Mouse (Mus musculus) cerebellum, postnatal 25 days (tissue): ENCODE measurements around the gene Cdkn1b.

Source experiments
- DNase-seq, 2 experiments: peaks; one replicate each; pipeline ENCODE4 v3.0.0; 2021; ENCODE audit warnings: mixed read lengths in 2 of 2

Cdkn1b gene

DNA sequence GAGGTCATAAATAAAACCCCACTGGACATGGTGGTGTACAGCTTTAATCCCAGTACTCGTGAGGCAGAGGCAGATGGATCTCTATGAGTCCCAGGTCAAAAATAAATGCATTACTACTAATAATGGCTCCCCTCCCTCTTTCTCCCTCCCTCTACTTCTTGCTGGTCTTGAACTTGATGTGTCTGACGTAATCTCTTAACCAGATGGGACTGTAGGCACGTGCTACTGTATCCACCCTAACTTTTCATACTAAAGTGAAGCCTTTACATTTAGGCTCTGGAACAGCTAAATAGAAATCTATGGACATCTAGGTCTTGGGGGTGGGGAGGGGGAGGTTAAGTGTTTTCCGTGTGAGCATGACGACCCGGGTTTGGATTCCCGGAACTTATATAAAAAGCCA is 10.2 kb downstream of the Cdkn1b start:
- DNase-seq = no peak

- DNase-seq = no peak
Measured at GRCm38 (mm10) chr6:134931146-134931545, 10.9 kb downstream of the Cdkn1b start.

GRCm38 (mm10) chr6:134932486-134933206 is 12.4 kb downstream of the Cdkn1b start:
- no peak for DNase-seq

GRCm38 (mm10) chr6:134933207-134933558 is 13.0 kb downstream of the Cdkn1b start:
- no peak for DNase-seq

DNA sequence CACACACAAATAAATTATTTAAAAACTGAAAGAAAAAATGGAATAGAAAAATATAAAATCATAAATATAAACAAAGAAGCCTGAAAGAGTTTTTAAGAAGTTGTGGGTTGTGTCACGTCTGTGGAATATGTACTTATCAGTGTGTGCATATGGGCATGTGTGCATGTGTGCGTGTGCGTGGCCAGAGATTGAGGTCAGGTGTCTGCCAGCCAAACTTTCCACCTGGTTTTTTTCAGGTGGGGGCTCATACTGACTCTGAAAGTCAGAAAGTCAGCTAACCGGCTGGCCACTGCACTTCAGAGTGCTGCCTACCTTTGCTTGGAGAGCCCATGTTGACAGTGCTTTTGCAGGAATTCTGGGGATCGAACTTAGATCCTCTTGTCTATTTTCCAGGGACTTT is 14.1 kb downstream of the Cdkn1b start:
- no peak for DNase-seq

DNA sequence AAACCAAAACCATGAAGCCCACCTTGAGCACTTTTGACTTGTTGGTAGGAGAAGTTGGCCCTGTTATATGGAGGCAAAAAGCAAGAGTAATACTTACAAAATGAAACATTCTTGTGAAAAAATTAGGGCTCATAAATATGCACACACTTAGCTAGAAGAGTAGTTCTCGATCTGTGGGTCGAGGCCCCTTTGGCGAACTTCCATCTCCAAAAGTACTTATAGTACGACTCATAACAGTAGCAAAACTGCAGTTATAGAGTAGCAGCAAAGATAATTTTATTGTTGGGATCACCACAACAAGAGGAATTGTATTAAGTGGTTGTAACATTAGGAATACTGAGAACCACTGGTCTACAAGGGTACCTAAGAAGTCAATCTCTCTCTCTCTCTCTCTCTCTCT is 19.6 kb downstream of the Cdkn1b start:
- no peak for DNase-seq

DNA sequence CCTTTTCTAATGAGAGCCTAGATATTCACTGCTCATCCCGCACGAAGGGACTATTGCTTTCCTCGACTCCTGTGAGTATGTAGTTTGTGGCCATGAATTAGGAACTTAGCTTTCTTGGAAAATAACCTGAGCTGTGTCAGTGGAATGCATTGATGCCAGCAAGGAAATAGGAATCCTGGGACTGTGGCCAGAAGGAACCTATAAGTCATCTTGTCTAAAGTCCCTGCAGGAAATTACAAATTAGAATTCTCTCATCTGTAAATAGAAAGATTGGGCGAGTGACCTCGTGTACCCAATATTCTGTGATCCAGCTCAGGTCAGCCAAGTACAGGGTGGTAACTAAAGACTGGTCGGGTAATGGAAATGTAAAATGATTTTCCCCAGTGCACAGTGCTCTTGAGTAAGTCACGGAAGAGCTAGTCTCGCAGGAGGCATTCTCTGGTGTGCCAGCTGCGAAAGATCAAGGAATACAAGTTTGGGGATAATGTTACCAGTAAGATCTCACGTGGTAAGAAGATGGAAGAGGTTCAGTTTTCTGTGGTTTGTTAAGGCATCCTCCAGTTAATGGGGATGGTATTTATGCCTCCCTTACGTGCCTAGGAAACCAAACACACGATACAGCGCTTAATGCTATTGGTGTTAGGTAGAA is 23.7 kb downstream of the Cdkn1b start:
- DNase-seq = no peak

- no peak for DNase-seq
Measured at GRCm38 (mm10) chr6:134946054-134946453, 25.9 kb downstream of the Cdkn1b start.

GRCm38 (mm10) chr6:134946858-134947257 is 26.7 kb downstream of the Cdkn1b start:
- DNase-seq = no peak

DNA sequence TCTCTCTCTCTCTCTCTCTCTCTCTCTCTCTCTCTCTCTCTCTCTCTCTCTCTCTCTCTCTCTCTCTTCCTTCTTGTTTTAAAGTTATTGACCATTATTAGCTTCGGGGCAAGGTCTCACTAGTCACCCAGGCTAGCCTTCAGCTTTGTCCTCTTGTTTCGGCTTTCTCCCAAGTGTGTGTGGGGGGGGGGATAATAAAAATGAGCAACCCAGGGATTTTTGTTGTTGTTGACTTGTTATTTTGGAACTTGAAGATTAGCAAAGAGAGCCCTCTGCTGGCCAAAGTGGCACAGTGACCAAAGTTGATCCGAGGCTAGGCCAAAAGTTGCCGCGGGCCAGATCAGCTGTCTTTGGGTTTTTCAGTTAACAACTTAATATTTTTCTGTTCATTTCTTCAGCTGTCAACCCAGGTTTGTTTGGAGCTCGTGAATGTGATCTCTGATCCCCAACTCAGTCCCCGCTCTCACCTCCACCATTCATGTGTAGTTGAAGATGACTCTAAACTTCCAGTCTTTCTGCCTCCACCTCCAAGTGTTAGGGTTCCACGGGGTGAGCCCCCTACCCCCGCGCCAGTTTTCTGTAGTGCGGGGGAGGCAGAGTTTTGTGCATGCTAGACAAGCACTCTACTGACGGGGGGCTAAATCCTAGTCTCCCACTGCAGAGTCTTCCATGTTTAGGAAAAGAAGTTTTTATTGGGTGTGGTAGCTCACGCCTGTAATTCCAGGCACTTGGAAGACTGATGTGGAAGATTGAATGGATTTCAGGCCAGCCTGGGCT is 27.3 kb downstream of the Cdkn1b start:
- peak; percentile 71 to 84 for DNase-seq

DNA sequence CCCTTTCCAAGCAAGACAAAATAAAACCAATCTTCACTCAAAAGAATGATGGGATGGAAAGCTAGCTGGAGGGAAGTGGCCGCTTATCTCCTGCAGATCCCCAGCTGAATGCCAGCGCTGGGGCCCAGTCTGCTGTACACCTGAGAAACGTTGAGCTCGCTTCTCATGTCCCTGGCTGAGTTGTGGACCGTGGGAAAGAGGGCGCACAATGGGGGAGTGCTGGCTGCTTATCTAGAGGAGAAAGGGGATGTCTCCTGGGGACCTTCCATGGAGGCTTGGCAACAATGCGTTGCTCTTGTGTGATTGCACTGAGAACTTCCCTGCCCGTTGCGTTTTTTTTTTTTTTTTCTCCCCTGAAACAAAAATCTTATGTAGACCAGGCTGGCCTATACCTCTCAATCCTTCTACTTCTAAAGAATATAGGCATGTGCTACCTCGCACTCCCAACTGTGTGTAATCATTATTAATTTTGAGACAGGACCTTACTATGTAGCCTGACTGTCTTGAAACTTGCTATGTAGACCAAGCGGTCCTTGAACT is 28.4 kb downstream of the Cdkn1b start:
- DNase-seq = no peak

DNA sequence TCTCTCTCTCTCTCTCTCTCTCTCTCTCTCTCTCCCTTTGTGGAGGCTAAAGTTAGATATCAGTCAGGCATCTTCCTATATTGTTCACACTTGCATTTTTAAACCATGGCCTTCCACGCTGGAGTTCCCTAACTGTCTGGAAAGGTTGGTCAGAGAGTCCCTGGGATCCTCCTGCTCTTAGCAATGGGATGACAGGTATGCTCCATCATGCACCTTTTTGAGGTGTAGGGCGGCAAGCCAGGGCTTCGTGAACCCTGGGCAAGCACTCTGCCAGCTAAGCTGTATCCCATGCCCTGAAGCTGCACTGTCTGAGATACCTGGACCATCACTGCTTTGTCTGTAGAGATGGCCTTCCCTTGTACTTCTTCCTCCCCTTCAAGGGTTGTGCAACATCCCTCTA is 29.0 kb downstream of the Cdkn1b start:
- no peak for DNase-seq

DNA sequence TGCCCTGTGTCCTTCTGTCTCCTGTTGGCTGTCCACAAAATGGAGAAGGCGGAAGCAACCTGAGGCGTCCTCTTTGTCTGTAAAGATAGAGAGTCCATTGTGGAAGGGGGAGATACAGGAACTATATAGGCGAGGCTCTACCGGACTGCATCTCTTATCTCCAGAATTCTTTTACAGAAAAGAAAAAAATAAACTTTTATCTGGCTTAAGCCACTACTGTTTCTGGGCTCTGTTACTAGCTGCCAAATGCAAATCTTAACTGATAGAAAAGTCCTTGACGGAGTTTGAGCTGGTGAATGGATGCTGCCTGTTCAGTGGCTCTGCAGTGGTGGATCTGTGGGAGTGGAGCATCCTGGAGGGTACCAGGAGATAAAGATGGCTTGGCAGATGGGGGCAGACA is 31.2 kb downstream of the Cdkn1b start:
- no peak for DNase-seq

- peak; percentile 18 to 25 for DNase-seq
Measured at GRCm38 (mm10) chr6:134953976-134954375, 33.8 kb downstream of the Cdkn1b start.

DNA sequence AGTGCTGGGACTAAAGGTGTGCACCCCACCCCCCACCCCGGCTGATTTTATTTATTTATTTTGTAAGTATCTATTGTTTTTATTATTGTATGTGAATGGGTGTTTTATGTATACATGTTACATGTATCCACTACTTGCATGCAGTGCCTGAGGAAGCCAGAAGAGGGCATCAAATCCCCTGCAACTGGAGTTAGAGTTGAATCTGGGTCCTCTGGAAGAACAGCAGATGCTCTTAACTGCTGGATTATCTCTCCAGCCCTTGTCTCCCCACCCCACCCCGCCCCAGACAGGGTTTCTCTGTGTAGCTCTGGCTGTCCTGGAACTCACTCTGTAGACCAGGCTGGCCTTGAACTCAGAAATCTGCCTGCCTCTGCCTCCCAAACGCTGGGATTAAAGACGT is 36.2 kb downstream of the Cdkn1b start:
- DNase-seq = no peak

DNA sequence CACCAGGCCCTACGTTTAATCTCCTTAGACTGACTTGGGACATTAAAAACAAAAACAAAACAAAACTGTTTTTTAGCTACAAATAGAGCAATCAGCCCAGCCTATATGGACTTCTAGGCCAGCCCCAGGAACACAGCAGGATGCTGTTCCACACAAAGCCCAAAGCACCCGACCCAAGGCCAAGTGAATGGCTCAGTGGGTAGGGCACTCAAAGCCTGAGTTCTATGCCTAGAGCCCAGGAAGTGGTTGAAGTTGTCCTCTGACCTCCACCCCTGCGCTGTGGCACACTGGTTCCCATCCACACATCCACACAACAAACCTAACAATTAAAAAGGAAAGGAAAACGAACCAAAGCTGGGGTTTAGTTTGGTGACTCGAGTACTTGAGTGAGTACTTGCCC is 41.1 kb downstream of the Cdkn1b start:
- no peak for DNase-seq

- DNase-seq = no peak
Measured at GRCm38 (mm10) chr6:134961858-134962517, 41.8 kb downstream of the Cdkn1b start.

DNA sequence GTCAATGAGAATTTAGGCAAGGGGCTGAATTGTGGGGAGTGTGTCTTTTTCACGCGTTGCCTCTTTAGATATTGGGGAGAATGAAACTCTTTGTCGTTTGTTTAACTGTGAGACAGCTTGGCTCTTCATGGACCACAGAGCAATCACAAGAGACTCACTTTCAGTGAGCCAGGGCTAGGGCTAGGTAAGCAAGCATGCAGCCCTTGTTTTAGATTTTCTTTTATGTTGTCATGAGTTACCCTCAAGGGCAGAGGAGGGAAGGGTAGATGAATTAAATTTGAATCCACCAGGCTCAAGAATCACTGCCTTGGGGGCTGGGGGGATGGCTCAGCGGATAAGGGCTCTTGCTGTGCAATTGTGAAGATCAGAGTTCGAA is 42.3 kb downstream of the Cdkn1b start:
- DNase-seq = no peak

GRCm38 (mm10) chr6:134963910-134964309 is 43.7 kb downstream of the Cdkn1b start:
- DNase-seq = no peak

DNA sequence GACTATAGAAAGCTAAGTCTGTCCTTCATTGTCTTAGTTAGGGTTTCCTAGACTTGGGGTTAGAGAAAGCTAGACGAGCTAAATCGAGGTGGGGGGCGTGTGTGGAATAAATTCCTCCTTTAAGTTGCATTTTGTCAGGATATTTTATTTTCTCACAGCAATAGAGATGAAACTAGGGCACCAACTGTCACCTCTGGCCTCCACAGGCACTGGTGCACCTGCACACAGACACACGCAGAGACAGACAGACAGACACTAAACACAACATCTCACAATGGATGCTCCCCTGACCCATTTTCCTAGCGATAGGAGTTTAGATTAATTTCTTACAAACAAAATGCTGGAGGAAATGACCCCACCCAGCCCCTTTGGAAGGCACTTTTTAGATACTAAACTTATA is 46.5 kb downstream of the Cdkn1b start:
- no peak for DNase-seq

- DNase-seq = no peak
Measured at GRCm38 (mm10) chr6:134968326-134968725, 48.1 kb downstream of the Cdkn1b start.

GRCm38 (mm10) chr6:134969498-134969897 is 49.3 kb downstream of the Cdkn1b start:
- DNase-seq = no peak

GRCm38 (mm10) chr6:134972096-134972495 is 51.9 kb downstream of the Cdkn1b start:
- DNase-seq = no peak
